Mouse (Mus musculus): ENCODE results near the gene Lcp2. TPM values are rescaled to one million over a fixed set of nuclear protein-coding genes. Genes with fewer than 3 reads are reported as not detected.
"Not testable (repeated sequence)": the region's sequence is repeated elsewhere in the genome, so short reads cannot be mapped to it uniquely, and the experiment has no call there.

Lcp2 gene
- polyA plus RNA-seq, 1 experiment from 2014 or later = 3.7 TPM

DNA sequence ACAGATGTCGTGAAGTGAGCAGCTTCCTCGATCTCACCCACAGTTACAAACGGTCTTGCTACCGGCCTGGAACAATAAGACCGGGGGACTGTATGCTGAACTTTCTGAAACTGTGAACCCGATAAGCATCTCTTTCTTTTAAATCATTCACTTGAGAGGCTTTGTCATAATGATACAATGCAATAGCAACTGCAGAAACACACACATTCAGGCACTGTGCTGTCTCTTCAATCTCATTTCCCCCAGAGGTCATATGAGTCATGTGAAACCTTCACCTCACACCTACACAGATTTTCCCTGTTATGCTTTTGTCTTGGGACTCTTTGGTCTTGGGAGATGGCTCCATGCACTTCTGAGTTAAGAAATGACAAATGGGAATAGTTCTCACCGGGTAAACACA lies 65.2 kb downstream of the Lcp2 start:
- no peak overlapping the region for H3K27ac ChIP-seq
- H3K9ac ChIP-seq = no peak overlapping the region
- H3K9me3 ChIP-seq = no peaks in the 10 kb centered on the region
- H3K36me3 ChIP-seq = no peaks in the 10 kb centered on the region
- WGBS = 73% methylated on average over 7 of the region's 7 CpGs
- no peaks in the 10 kb centered on the region for H3K4me1 ChIP-seq (replicated peaks)
- no peaks in the 10 kb centered on the region for H3K27me3 ChIP-seq (replicated peaks)
- no peak overlapping the region for H3K4me2 ChIP-seq (replicated peaks)
- no peak overlapping the region for H3K4me3 ChIP-seq (replicated peaks)
- no peak for ATAC-seq

DNA sequence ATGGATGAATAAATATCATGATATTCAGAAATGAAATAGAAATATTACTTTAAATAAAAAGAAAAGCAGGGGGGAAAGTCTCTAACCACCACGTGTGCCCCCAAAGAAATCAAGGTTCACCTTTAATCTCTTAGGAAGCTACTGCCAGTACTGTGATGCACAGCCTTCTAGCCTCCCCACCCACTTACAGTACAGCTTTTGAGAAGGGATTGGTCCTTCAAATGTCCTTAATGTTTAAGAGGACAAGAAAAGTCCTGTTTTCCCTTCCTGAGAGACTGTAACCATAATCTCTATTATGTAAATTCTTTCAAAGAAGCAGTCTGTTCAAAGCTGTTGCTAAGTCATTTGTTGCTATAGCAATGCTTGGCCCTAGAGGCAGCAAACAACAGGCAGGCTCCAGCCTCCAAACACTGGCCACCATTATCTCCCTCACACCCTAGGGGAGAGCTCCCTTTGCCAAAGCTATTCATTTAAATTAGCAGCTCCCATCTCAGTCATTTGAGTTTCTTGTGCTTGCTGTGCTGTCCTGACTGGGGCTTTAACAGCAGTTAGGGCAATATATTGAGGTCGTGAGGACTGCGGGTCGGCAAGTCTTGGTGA lies 66.2 kb downstream of the Lcp2 start:
- Histone ChIP-seq H3K4me1 (replicated peaks) (no peaks in the 10 kb centered on the region), H3K9me3 (no peaks in the 10 kb centered on the region), H3K27ac (no peak overlapping the region), H3K27me3 (replicated peaks) (no peaks in the 10 kb centered on the region), H3K4me2 (replicated peaks) (no peak overlapping the region), H3K9ac (no peak overlapping the region), H3K4me3 (replicated peaks) (no peak overlapping the region), H3K36me3 (no peaks in the 10 kb centered on the region)
- ATAC-seq = peak; percentile 53; the same call in 1 of the 2 replicates
- WGBS = 40% methylated on average over 4 of the region's 4 CpGs

DNA sequence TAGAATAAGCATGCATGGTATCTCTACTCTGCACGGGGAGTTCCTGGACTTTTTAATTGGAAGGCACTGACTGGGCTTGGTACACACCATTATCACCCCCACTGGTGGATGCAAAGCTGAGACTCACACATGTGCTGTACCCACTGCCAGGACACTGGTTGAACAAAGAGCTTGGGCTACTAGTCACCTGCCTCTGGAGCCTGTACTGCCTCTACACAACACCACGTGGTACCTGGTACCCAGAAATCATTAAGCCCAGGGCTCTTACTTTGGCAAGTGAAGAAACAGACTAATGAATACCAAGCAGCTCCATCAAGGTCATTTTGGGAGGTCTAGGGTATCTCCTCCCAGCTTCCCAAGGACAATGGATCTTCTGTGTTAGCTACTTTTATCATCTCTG lies 67.0 kb downstream of the Lcp2 start:
- WGBS = 45% methylated on average over 2 of the region's 2 CpGs
- Histone ChIP-seq H3K4me1 (replicated peaks) (no peaks in the 10 kb centered on the region), H3K4me2 (replicated peaks) (no peak overlapping the region), H3K27ac (no peak overlapping the region), H3K9me3 (no peaks in the 10 kb centered on the region), H3K27me3 (replicated peaks) (no peaks in the 10 kb centered on the region), H3K4me3 (replicated peaks) (no peak overlapping the region), H3K36me3 (no peaks in the 10 kb centered on the region), H3K9ac (no peak overlapping the region)
- no peak for ATAC-seq

DNA sequence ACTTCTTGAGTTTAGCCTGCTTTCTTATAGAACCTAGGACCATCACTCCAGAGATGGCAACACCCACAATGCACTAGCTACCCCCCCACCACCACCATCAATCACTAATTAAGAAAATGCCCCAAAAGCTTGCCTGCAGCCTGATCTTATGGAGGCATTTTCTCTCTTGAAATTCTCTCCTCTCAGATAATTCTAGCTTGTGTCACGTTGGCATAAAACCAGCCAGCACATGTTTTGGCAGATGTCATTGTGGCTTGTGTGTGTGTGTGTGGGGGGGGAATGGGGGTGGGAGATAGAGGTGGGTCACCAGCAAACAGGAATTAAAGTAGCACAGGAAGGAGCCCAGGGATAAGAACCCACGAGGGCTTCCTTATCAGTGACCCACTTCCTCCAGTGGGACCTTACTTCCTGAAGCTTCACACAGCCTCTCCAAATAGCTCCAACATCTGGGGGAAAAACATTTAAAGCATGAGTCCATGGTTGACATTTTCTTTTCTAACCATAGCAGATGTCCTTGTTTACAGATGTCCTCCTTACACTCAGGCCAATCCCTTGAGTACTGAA lies 69.9 kb downstream of the Lcp2 start:
- Histone ChIP-seq H3K4me1 (replicated peaks) (no peaks in the 10 kb centered on the region), H3K36me3 (no peaks in the 10 kb centered on the region), H3K27ac (no peak overlapping the region), H3K27me3 (replicated peaks) (no peaks in the 10 kb centered on the region), H3K9ac (no peak overlapping the region), H3K4me3 (replicated peaks) (no peak overlapping the region), H3K4me2 (replicated peaks) (no peak overlapping the region), H3K9me3 (no peaks in the 10 kb centered on the region)
- whole genome bisulfite sequencing = 58% methylated on average over 2 of the region's 2 CpGs
- ATAC-seq = no peak

DNA sequence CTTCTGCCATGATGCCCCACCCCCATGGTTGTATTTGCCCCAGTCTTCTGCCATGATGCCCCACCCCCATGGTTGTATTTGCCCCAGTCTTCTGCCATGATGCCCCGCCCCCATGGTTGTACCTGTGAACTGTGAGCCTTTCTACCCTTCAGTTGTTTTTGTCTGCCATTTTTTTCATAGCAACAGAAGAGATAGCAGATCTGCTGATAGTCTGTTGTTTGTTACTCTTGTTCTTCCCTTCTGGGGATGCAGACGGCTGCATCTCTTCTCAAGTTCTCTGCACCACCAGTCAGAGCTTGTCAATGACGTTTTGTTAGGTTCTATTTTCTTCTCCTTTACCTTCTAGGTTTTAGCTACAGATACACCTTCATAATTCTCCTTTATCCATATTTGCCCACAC lies 70.9 kb downstream of the Lcp2 start:
- no peaks in the 10 kb centered on the region for H3K9me3 ChIP-seq
- no peaks in the 10 kb centered on the region for H3K36me3 ChIP-seq
- no peaks in the 10 kb centered on the region for H3K4me1 ChIP-seq (replicated peaks)
- no peak overlapping the region for H3K4me3 ChIP-seq (replicated peaks)
- no peak overlapping the region for H3K27ac ChIP-seq
- no peak for ATAC-seq
- H3K27me3 ChIP-seq (replicated peaks) = no peaks in the 10 kb centered on the region
- WGBS = 79% methylated on average over 3 of the region's 3 CpGs
- H3K9ac ChIP-seq = no peak overlapping the region
- H3K4me2 ChIP-seq (replicated peaks) = no peak overlapping the region

DNA sequence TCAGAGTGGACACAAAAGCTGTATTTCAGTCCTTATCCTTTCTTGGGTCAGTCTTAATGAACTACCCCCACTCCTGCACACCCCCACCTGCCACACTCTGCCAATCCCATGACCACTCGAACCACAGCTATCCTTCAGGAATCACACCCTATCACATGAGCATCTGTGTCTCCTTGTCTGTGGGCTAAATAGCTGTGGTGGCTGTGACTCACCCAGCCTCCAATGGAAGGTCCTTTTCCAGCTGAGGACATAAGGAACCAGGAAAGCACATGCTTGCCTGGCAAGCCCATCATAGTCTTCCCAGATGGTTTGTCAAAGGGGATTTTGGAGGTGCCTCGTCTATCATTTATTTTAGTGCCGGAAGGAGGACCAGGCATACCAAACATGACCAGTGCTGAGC lies 71.6 kb downstream of the Lcp2 start:
- Histone ChIP-seq H3K4me3 (replicated peaks) (no peak overlapping the region), H3K4me1 (replicated peaks) (no peaks in the 10 kb centered on the region), H3K27ac (no peak overlapping the region), H3K4me2 (replicated peaks) (no peak overlapping the region), H3K9ac (no peak overlapping the region), H3K27me3 (replicated peaks) (no peaks in the 10 kb centered on the region), H3K9me3 (no peaks in the 10 kb centered on the region), H3K36me3 (no peaks in the 10 kb centered on the region)
- WGBS = 71% methylated on average over 3 of the region's 3 CpGs
- no peak for ATAC-seq

DNA sequence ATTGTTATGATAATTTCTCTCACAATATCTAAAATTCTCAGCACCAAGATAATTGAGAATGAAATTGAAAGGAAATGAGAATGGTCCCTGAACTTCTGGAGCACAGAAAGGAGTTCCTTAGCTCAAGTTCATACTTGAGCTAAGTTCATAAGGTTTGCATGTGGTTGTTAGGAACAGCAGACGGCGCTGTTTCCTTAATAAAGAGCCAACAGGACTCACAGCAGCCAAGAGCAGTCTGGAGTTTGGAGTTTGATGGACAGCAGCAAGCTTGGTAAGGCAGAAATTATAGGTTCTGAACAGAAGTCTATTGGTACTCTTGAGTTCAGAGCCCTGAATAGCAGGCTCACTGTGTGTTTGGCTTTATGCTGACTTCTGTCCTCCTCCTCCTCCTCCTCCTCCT lies 76.4 kb downstream of the Lcp2 start:
- H3K9me3 ChIP-seq = no peaks in the 10 kb centered on the region
- H3K27me3 ChIP-seq (replicated peaks) = no peaks in the 10 kb centered on the region
- H3K9ac ChIP-seq = no peak overlapping the region
- H3K36me3 ChIP-seq = no peaks in the 10 kb centered on the region
- ATAC-seq = no peak
- H3K27ac ChIP-seq = no peak overlapping the region
- no peak overlapping the region for H3K4me2 ChIP-seq (replicated peaks)
- no peaks in the 10 kb centered on the region for H3K4me1 ChIP-seq (replicated peaks)
- H3K4me3 ChIP-seq (replicated peaks) = no peak overlapping the region
- 11% methylated on average over 2 of the region's 2 CpGs for WGBS

DNA sequence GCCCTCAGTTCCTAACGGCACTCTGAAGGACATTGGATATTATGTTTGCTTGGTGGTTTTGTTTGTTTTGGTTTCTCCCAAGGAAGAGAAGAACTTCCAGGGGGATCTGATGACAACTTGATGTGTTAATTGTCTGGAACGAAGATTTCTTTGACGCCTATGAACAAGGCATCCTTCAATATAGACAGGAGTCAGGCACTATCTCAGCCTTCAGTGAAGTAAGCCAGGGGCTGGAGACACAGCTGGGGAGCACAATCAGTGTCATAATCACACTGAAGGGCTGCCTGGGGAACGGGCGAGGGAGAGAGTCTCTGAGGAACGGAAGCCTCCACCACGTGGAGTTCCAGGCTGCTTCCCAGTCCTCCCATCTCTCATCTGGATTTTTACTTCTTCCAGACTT lies 78.1 kb downstream of the Lcp2 start:
- Histone ChIP-seq H3K27ac (no peak overlapping the region), H3K4me3 (replicated peaks) (no peak overlapping the region), H3K9me3 (no peaks in the 10 kb centered on the region), H3K36me3 (no peaks in the 10 kb centered on the region), H3K4me2 (replicated peaks) (no peak overlapping the region), H3K27me3 (replicated peaks) (no peaks in the 10 kb centered on the region), H3K4me1 (replicated peaks) (no peaks in the 10 kb centered on the region), H3K9ac (no peak overlapping the region)
- 55% methylated on average over 7 of the region's 7 CpGs for WGBS
- ATAC-seq = no peak

DNA sequence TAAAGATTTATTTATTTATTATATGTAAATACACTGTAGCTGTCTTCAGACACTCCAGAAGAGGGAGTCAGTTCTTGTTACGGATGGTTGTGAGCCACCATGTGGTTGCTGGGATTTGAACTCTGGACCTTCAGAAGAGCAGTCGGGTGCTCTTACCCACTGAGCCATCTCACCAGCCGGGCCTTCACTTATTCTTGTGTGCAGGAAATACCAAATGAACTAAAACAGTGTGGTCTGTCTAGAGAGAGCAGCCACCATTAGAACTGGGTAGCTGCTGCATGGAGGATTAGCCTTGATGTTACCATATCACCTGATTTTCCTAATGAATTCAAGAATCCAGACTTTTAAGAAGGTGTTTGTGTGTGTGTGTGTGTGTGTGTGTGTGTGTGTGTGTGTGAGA lies 79.0 kb downstream of the Lcp2 start:
- H3K36me3 ChIP-seq; H3K9me3 ChIP-seq; H3K9ac ChIP-seq; H3K4me3 ChIP-seq (replicated peaks); H3K27ac ChIP-seq; ATAC-seq; H3K27me3 ChIP-seq (replicated peaks); H3K4me2 ChIP-seq (replicated peaks); H3K4me1 ChIP-seq (replicated peaks): not testable (repeated sequence)
- 73% methylated on average over 3 of the region's 3 CpGs for WGBS

DNA sequence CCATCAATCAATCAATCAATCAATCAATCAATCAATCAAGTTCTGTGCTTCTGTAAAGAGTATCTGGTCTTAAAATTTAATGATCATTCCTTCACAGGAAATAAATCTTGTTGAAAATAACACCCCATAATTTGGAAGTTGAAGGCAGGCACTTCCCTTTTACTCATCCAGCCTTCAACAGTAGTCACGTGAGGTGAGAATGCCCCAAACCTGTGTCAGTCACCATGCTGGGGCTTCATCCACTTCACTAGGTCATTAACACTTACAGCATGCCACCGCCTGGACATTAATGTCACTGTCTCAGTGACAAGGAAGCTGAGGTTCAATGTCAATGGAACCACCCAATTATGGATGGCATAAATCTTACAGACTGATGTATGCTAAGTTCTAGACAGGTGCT lies 81.7 kb downstream of the Lcp2 start:
- Histone ChIP-seq H3K4me3 (replicated peaks) (no peak overlapping the region), H3K27ac (no peak overlapping the region), H3K9ac (no peak overlapping the region), H3K4me1 (replicated peaks) (no peaks in the 10 kb centered on the region), H3K27me3 (replicated peaks) (no peaks in the 10 kb centered on the region), H3K4me2 (replicated peaks) (no peak overlapping the region), H3K9me3 (no peaks in the 10 kb centered on the region), H3K36me3 (no peaks in the 10 kb centered on the region)
- 82% methylated on average over 2 of the region's 2 CpGs for WGBS
- ATAC-seq = no peak

DNA sequence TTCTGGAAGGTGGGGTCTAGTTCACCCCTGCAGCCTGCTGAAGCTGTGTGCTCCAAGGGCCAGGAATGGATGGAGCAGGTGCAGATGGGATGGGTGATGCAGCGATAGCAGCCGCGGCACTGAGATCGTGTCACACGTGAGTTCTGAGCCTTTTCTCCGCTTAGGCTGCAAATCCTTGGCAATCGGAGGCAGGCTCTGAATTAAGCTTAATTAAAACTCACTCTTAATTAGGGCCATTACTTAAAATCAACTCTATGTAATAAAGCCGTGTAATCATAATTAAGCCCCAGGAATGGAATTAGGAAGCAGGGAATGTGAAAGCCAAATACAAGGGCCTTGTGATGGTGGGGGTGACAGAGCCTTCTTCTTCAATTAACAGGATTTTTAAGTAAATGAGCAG lies 92.6 kb downstream of the Lcp2 start:
- no peaks in the 10 kb centered on the region for H3K4me1 ChIP-seq (replicated peaks)
- H3K4me2 ChIP-seq (replicated peaks) = no peak overlapping the region
- H3K4me3 ChIP-seq (replicated peaks) = no peak overlapping the region
- H3K27ac ChIP-seq = no peak overlapping the region
- no peaks in the 10 kb centered on the region for H3K9me3 ChIP-seq
- H3K36me3 ChIP-seq = no peaks in the 10 kb centered on the region
- no peak for ATAC-seq
- no peak overlapping the region for H3K9ac ChIP-seq
- H3K27me3 ChIP-seq (replicated peaks) = no peaks in the 10 kb centered on the region
- 88% methylated on average over 8 of the region's 8 CpGs for WGBS
